Mouse (Mus musculus): ENCODE data around the gene Gm17657.

The Gm17657 gene

DNA sequence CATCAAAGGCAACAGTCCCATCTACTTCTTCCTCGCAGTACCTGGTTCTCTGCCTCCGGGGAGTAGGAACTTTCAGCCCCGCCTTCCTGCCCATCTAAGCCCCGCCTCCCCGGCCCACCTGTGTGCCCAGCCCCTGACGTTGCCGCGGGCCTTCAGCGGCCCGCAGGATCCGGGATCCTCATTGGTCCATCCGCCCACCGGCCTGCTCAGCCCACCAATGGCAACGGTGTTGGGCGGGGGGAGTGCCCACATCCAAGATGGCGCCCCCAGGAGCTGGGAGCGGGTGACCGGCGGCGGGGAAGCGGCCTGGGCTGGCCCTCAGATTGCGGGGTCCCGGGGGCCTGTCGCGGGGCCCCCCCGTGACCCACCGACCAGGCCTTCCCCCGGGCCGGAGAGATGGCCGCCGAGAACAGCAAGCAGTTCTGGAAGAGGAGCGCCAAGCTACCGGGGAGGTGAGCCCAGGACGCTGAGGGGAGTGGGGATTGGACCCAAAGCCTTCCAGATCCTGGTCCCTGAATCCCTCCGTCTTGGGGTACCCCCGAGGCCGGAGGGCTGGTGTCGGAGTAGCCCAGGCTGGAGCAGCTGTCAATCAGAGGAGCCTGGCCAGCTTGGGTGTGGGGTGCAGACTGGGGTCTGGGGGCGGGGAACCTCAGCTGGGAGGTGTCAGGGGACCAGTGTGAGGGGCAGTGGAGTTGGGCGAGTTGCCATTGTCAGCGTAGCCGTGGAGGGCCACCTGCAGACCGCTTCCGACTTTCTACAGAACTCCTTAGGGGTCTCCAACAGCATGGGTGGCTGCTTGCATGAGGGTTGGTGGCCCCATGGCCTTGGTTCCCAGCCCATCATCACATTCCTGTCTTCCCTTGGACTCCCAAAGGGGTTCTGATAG lies at the start of gene Gm17657, which contains the start of gene Tbc1d22b:
TSS of gene Gm17657 (minus strand) at position 96 of the 886 bp plus-strand sequence.
TSS of gene Tbc1d22b (plus strand) at position 243 of the 886 bp plus-strand sequence.
- DNase-seq = peak; percentile 97 to 99

DNA sequence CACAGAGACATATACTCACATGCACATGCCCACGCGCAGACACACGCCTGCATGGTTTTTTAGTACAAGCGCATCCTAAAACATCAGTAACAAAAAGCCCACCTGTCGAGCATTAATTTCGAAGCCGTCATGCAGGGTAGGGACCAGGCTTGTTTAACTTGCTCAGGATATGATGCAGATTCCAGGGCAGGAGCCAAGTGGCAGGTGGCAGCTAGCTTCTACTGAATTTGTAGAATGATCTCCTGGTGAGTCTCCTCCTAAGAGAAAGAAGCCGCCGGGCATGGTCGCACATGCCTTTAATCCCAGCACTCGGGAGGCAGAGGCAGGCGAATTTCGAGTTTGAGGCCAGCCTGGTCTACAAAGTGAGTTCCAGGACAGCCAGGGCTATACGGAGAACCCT lies 49.6 kb upstream of the Gm17657 start:
- no peak for DNase-seq

GRCm38 (mm10) chr17:29596771-29597132 lies 47.3 kb upstream of the Gm17657 start:
- DNase-seq = no peak

- peak; percentile 18 to 69 for DNase-seq
Observed at GRCm38 (mm10) chr17:29595891-29596770, 46.7 kb upstream of the Gm17657 start.

DNA sequence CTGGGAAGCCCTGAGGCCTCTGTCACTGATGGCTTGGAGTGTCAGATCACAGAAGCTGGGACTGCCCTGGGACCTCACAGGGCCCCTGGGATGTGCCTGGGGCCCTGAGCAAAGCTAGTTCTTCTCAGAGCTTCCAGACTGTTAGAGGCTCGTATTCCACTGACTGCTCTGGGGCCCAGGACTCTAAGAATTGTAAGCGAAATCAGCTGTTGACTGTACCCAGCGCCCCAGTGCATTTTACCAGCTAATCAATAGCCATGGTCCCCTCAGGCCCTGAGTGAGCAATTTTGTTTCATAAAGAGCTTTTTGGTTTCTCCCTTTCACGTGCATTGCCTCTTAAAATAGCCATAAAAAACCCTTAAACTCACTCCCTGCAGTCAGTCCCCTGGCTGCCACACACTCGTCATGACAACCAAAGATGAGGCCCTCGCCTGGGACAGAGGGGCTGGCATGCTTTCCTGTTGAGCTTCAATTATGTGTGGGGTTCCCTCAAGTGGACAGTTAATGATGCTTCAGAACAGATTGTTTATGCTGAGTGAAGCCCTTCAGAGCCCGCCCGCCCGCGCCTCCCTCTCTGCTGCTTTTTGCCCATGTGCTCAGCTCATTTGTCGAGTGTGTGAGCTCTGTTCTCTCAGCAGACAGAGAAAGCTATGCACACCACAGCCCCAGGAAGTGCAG lies 39.9 kb upstream of the Gm17657 start:
- no peak for DNase-seq

DNA sequence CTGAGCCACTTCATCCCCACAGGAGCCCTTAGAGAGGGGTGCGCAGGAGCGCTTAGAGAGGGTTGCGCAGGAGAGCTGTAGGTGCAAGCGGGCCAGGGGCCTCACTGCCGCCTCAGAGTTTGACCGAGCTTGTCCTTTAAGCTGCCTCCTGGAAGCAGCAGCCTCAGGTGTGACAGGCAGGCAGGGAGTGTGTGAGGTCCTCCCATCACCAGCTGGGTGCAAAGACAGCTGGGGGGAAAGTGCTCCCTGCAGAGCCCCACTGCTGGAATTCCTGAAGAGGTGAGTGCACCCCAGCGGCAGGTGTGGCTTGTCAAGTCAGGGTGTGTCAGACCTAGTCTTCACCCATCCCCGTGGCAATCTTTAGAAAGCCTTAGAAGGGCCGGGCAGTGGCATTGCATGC lies 37.5 kb upstream of the Gm17657 start:
- DNase-seq = no peak

GRCm38 (mm10) chr17:29585446-29585845 lies 36.0 kb upstream of the Gm17657 start:
- DNase-seq = no peak

GRCm38 (mm10) chr17:29584737-29585136 lies 35.3 kb upstream of the Gm17657 start:
- no peak for DNase-seq

DNA sequence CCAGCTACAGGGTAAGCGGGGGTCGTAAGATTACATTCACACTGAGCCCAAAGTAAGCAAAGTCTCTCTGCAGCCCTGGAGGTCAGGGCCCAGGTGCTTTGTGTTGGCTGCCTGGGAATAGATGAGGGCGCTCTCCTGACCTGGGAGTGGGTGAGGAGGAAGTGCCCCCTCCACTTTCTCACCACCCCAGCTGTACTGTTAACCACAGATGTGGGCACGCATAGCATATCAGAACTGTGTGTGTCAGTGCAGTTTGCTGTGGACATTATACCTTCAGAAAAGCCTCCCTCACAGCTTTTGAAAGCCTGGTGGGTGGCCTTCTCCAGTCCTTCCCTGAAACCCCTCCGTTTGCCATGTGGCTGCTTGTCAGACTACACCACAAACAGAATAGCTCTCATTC lies 34.9 kb upstream of the Gm17657 start:
- DNase-seq = no peak

GRCm38 (mm10) chr17:29583569-29583968 lies 34.1 kb upstream of the Gm17657 start:
- no peak for DNase-seq

- peak; percentile 44 to 56 for DNase-seq
Observed at GRCm38 (mm10) chr17:29579579-29580126, 30.2 kb upstream of the Gm17657 start.

DNA sequence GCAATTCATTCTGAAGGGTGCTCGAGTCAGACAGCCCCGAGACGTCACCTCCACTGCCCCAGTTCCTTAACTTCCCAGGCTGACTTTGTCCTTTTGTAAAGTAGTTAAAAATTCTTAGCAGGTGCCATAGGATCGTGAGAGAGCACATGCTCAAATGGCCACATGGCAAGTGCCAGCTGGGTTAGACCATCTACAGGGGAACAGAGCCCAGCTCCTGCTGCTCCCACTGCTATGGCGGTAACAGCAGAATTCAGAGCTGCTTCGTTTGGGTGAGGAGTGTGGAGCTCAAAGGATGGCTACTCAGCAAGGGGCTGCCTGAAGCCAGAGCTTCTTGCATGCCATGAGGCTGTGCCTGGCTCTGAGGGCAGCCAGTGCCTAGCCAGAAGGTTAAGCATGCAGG lies 20.4 kb upstream of the Gm17657 start:
- DNase-seq = no peak

DNA sequence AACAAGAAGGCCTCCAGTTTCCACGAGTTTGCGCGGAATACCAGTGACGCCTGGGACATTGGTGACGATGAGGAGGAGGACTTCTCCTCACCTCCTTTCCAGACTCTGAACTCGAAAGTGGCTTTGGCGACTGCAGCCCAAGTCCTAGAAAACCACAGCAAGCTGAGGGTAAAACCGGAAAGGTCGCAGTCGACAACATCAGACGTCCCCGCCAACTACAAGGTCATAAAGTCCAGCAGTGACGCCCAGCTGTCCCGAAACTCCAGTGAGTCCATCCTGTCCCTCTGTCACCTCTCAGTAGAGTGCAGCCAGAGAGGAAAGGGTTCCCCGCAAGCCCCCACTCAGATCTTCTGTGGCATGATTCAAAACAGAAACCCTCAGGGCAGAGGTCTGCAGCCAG lies 19.0 kb upstream of the Gm17657 start:
- DNase-seq = peak in 1 of 2 experiments; percentile 62

DNA sequence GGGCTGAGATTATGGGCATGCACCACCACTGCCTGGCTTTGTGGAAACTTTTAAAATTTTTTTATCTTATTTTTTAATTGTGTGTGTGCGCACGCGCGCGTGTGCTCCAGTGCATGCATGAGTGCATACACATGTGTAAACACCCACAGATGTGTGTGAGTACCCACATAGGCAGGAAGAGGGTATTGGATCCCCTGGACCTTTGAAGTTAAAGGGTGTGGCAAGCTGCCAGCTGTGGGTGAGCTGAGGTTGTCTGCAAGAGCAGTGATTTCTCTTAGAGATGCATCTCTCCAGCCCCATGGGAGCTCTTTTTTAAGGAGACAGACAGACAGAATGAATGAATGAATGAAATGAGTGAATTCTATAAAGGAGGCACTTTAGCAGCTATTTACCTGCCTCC lies 16.1 kb upstream of the Gm17657 start:
- no peak for DNase-seq

DNA sequence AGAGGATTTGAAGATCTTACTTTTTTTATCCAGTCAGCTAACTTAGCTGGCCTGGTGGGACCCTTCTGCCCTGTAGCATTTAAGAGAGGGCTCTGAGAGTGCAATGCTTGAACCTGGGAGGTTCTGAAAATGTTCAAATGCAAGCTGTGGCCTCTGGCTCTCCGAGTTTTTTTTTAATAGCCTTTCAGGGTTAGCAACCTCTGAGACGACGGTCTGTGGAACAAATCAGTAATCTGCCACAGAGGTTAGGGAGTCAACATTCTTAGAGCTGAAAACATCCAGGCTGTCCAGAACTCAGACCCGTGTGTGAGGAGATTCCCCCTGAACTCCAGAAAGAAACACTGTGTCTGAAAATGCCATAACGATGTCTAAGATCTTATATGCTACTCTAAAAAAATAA lies 9.0 kb upstream of the Gm17657 start:
- DNase-seq = no peak

- DNase-seq = no peak
Observed at GRCm38 (mm10) chr17:29556893-29557292, 7.5 kb upstream of the Gm17657 start.

- DNase-seq = no peak
Observed at GRCm38 (mm10) chr17:29556456-29556855, 7.0 kb upstream of the Gm17657 start.

DNA sequence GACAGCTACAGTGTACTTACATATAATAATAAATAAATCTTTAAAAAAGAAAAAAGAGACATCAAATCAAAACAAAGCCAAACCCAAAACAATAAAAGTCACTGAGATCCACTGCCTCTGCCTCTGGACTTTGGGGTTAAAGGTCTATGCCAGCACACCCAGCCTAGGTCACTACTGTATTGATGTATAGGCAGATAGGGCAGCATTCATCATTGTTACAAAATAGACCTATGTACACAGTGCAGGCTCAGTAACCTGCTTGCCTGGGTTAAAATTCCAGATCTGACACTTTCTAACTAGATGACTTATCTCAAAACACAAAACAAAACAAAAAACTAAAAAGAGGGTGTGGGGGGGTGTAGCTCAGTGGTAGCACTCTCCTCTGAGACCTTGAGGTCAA lies 4.7 kb upstream of the Gm17657 start:
- no peak for DNase-seq

- DNase-seq = no peak
Observed at GRCm38 (mm10) chr17:29552162-29552732, 2.8 kb upstream of the Gm17657 start, which contains the start of gene Tmem217. Gene Tmem217 (minus strand): TSS chr17:29552385.

- no peak for DNase-seq
Observed at GRCm38 (mm10) chr17:29551019-29551418, 1.6 kb upstream of the Gm17657 start.

DNA sequence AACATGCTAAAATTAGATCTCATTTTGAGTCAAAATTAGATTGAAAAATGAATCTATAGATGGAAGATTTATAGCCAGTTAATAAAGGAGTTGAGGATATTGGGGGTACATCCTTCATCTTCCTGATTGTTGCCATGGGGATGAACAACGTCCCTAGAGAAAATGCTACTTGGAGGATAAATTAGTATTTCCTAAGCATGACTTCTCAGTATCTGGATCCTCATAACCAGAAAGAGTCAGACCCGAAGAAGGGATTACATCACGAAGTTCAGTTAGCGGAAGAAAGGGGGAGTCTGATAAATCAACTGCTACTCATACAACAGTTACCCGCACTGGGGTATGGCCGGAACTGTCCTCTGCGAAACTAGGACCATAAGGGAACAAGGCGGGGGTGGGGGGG lies 444 bp downstream of the Gm17657 start:
- DNase-seq = no peak

DNA sequence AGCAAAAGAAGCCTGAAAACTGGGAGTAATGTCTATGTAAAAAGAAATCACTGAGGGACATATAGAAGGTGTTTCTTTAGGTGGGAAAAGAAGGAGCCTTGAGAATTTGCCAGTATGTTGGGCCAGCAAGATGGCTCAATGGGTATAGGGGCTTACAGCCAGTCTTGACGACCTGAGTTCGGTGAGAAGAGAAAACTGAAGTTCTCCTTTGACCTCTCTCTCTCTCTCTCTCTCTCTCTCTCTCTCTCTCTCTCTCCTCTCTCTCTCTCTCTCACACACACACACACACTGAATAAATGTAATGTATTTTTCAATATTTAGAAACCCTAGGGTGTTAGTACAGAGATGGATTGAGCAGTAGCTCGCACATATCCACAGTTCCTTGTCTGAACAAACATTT lies 944 bp downstream of the Gm17657 start:
- DNase-seq = no peak

Data from kidney, postnatal 25 days (tissue).